Mouse (Mus musculus) E14TG2a.4 (cell line): ENCODE results near the gene Rps15a.

Experiments
- H3K27me3 ChIP-seq: 2 replicates; pipeline ENCODE4 v1.6.1; 2014; ENCODE audit warnings: low read length, control low read depth; ENCODE audit not compliant: insufficient read depth
- H3K36me3 ChIP-seq: 2 replicates; pipeline ENCODE4 v1.6.1; 2014; ENCODE audit warnings: low read length, control low read depth; ENCODE audit not compliant: insufficient read depth
- H3K4me1 ChIP-seq: replicated peaks from 2 replicates; pipeline ENCODE4 v1.6.1; 2014; ENCODE audit warnings: low read depth, low read length, control low read depth
- H3K4me3 ChIP-seq: replicated peaks from 2 replicates; pipeline ENCODE4 v1.5.1; 2014; ENCODE audit warnings: mild to moderate bottlenecking, low read length
- H3K9me3 ChIP-seq: 2 replicates; pipeline ENCODE4 v1.6.1; 2014; ENCODE audit warnings: low read length, control low read depth
- CTCF ChIP-seq: conservative IDR thresholded peaks from 2 replicates; pipeline ENCODE4 v1.5.1; 2014; ENCODE audit warnings: low read length
- NANOG ChIP-seq: IDR thresholded peaks from 2 replicates; pipeline ENCODE4 v1.6.1; 2014; ENCODE audit warnings: borderline replicate concordance, low read length, mixed read lengths
- POU5F1 ChIP-seq: IDR thresholded peaks from 2 replicates; pipeline ENCODE4 v1.6.1; 2014; ENCODE audit warnings: low read length, borderline replicate concordance

The Rps15a gene

GRCm38 (mm10) chr7:118119142-118119541, 3.2 kb upstream of the Rps15a start:
- no peaks in the 10 kb centered on the region for H3K27me3 ChIP-seq
- peaks cover 77% of the 10 kb centered on the region for H3K36me3 ChIP-seq
- H3K4me1 ChIP-seq, result peaks cover 68% of the 10 kb centered on the region
- TF ChIP-seq CTCF (no peak), NANOG (no peak)
- H3K9me3 ChIP-seq, result peaks cover 4% of the 10 kb centered on the region; the same call in 1 of the 2 replicates
- no peak overlapping the region for H3K4me3 ChIP-seq

DNA sequence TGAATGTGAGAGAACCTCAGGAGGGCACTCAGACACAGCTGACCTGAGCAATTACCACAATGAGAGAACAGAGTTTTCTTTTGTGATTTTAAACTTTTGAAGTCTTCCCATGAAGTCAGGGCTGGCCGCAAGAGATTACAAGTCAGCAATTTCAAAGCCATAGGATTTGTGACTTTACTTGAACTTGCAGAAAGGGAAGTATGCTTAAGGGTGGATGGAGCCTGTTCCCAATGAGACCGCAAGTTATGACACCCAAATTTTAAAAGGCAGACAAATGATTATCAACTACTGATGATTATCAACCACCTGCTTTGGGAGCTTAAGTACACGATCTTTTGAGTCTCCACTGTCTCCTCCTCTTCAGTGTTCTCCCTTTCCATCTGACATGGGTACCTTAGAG, 2.4 kb upstream of the Rps15a start:
- H3K36me3 ChIP-seq, result peaks cover 77% of the 10 kb centered on the region
- H3K4me3 ChIP-seq, result no peak overlapping the region
- TF ChIP-seq NANOG (no peak), CTCF (no peak), POU5F1 (no peak)
- peaks cover 6% of the 10 kb centered on the region; the same call in 1 of the 2 replicates for H3K9me3 ChIP-seq
- peaks cover 68% of the 10 kb centered on the region for H3K4me1 ChIP-seq
- H3K27me3 ChIP-seq, result no peaks in the 10 kb centered on the region

DNA sequence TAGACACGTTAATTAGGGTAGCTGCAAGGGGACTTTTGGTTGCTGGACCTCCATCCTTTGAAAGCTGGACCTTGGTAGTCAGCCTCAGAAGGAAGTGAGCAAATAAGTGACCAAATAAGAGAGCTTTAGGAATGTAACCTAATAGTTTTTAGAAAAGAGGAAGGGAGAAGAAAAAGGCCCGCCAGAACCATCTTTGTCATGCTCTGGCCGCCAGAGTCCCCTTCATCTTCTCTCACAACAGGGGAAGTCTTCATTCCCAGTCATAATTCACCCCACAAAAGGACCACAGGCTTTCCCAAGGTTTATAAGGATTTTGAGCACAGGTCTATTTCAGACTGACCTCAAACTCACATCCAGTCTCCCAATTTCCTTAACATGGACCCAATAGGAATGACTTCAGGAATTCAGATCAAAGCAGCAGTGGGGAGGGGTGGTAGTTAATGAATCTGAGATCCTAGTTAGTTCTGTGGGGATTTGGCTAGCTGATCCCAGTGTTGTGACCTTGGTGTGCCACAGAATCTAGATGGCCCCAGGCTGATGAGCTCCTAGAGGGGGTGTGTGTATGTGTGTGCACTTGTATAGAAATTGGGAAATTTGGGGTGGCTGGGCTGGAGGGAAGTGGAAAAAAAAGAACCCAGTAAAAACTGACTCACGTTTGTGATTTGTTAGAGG, 1.7 kb upstream of the Rps15a start:
- Histone ChIP-seq H3K4me1 (peaks cover 70% of the 10 kb centered on the region), H3K36me3 (peaks cover 77% of the 10 kb centered on the region), H3K4me3 (peak overlapping the region; percentile 17; the same call in 1 of the 2 replicates), H3K27me3 (no peaks in the 10 kb centered on the region), H3K9me3 (peaks cover 14% of the 10 kb centered on the region; the same call in 1 of the 2 replicates)
- TF ChIP-seq CTCF (no peak), NANOG (no peak), POU5F1 (no peak)

- Histone ChIP-seq H3K4me3 (peak overlapping the region; percentile 99), H3K27me3 (no peaks in the 10 kb centered on the region), H3K4me1 (peaks cover 70% of the 10 kb centered on the region), H3K36me3 (peaks cover 77% of the 10 kb centered on the region), H3K9me3 (peaks cover 21% of the 10 kb centered on the region; the same call in 1 of the 2 replicates)
- TF ChIP-seq POU5F1 (no peak), NANOG (no peak), CTCF (no peak)
These were observed 975 bp upstream of the Rps15a start for GRCm38 (mm10) chr7:118116787-118117538.

GRCm38 (mm10) chr7:118115533-118115876, 483 bp downstream of the Rps15a start:
- H3K27me3 ChIP-seq, result no peaks in the 10 kb centered on the region
- H3K36me3 ChIP-seq, result peaks cover 78% of the 10 kb centered on the region
- H3K4me3 ChIP-seq, result peak overlapping the region; percentile 99
- TF ChIP-seq POU5F1, result no peak
- no peak for TF ChIP-seq CTCF
- TF ChIP-seq NANOG, result no peak
- peaks cover 74% of the 10 kb centered on the region for H3K4me1 ChIP-seq
- peaks cover 29% of the 10 kb centered on the region; the same call in 1 of the 2 replicates for H3K9me3 ChIP-seq

DNA sequence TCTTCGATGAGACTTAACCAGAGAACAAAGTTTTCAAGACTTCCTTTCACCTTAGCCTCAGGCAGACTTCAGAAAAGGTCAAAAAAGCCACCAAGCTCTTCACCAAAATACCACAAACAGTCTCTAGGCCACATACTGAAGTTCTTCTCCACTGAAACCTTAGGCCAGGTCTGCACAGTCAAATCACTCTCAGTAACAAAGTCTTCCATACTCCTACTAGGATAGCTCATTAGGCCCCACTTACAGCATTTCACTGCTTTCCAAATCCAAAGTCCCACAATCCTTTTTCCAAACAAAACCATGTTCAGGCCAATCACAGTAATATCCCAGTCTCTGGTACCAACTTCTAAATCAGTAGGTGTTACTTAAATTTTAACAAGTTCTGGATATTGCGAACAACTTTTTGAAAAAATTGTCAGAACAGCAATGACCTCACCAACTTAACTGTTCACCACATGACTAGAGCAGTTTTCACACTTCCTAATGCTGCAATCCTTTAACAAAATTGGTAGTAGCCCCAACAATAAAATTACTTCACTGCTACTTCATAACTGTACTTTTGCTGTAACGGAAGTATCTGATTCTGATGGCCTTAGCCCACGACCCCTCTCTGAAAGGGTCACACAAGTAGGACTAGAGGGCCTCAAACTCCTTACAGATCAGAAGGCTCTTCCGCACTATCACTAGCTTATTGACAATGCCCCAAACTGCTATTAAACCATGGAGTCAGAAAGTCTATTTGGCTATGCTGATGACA, 2.3 kb downstream of the Rps15a start:
- H3K36me3 ChIP-seq, result peaks cover 77% of the 10 kb centered on the region
- peak overlapping the region; percentile 99 for H3K4me3 ChIP-seq
- H3K4me1 ChIP-seq, result peaks cover 73% of the 10 kb centered on the region
- peaks cover 34% of the 10 kb centered on the region; the same call in 1 of the 2 replicates for H3K9me3 ChIP-seq
- TF ChIP-seq NANOG (no peak), CTCF (no peak), POU5F1 (no peak)
- no peaks in the 10 kb centered on the region for H3K27me3 ChIP-seq

GRCm38 (mm10) chr7:118111128-118111527, 4.9 kb downstream of the Rps15a start:
- peaks cover 93% of the 10 kb centered on the region for H3K36me3 ChIP-seq
- H3K27me3 ChIP-seq, result no peaks in the 10 kb centered on the region
- peaks cover 36% of the 10 kb centered on the region; the same call in 1 of the 2 replicates for H3K9me3 ChIP-seq
- TF ChIP-seq CTCF (no peak), NANOG (no peak), POU5F1 (no peak)
- peak overlapping the region; percentile 99 for H3K4me3 ChIP-seq
- H3K4me1 ChIP-seq, result peaks cover 80% of the 10 kb centered on the region

DNA sequence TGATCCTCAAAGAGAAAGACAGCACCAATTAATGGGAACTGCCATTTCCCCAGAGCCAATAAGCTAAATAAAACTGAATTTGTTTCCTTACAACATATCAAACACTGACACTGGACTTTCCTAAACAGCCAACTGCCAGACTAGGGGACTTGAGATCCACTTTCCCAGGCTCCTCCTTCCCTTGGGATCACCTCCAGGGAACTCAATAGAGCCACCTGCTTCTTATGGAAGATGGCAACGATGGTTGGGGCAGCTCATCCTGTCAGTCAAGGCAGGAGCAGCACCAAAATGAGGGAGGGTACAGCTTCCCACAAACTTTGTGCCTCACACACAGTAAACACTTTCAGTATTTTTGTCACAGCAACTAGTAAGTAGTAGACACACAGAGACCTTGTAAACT, 8.3 kb downstream of the Rps15a start:
- H3K4me3 ChIP-seq, result no peak overlapping the region
- peaks cover 98% of the 10 kb centered on the region for H3K4me1 ChIP-seq
- no peak for TF ChIP-seq NANOG
- TF ChIP-seq CTCF, result no peak
- TF ChIP-seq POU5F1, result no peak
- peaks cover 23% of the 10 kb centered on the region; the same call in 1 of the 2 replicates for H3K9me3 ChIP-seq
- H3K27me3 ChIP-seq, result no peaks in the 10 kb centered on the region
- peaks cover 93% of the 10 kb centered on the region for H3K36me3 ChIP-seq

- no peaks in the 10 kb centered on the region for H3K27me3 ChIP-seq
- H3K4me3 ChIP-seq, result 0 out of 2 replicates have a peak overlapping the region, but pooled peaks have one; percentile 5
- H3K36me3 ChIP-seq, result peaks cover 63% of the 10 kb centered on the region
- TF ChIP-seq CTCF (no peak), NANOG (no peak), POU5F1 (no peak)
- peaks cover 72% of the 10 kb centered on the region for H3K4me1 ChIP-seq
- peaks cover 8% of the 10 kb centered on the region; the same call in 1 of the 2 replicates for H3K9me3 ChIP-seq
These were observed 11.4 kb downstream of the Rps15a start for GRCm38 (mm10) chr7:118104458-118105052.
